ENCODE assay signal across 8 mouse cellular contexts in the genomic region with DNA sequence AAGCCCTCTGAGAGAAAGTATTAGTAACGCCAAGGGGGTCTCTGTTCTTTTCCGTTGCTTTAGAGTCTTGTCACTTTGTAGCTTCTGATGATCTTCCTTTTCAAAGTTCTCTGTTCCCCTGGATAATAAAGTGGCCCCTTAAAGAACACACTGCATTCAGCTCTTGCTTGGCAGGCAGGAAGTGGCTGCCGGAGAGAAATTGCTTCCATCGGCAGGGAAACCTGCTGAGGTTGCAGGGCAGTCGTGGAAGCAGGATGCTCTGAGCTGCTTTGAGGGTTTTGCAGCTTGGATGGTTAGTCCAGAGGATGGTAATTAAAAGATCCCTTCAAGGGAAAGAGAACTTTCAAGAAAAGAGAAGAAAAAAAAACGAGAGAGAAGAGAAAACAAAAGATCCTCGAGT. TPM values are rescaled to one million over a fixed set of nuclear protein-coding genes. Genes with fewer than 3 reads are reported as not detected.
DNase-seq lines count a peak whose midpoint lies in the region; ATAC-seq lines count a peak whose summit lies in the region.
"Had no signal": no experiment of that assay in that cellular context is flagged by ENCODE, and none has a peak within 500 bp of the region (broad histone marks: within the 10 kb centered on the region; RNA-seq: fewer than 3 reads in every experiment).

No protein-coding gene starts in this region.

- H3K27ac ChIP-seq in hindbrain, embryonic 14.5 days = no peak overlapping the region

- peak; percentile 32 for DNase-seq in layer of hippocampus, adult 11-12 months (ENCODE audit: low spot score)
- no peak for DNase-seq in layer of hippocampus, adult 18-20 months (ENCODE audit: low spot score in 2 of 2)
- DNase-seq in brain, adult 2 months (ENCODE audit: low read depth, low spot score) = peak; percentile 48
- peak; percentile 4 for DNase-seq in embryo, embryonic 9.5 days (ENCODE audit: extremely low spot score)
- DNase-seq in kidney, postnatal 14 days = peak; percentile 12
- DNase-seq in testis, postnatal 10 days (ENCODE audit: low spot score) = no peak
- DNase-seq in hindbrain, embryonic 14.5 days (ENCODE audit: low spot score) = no peak
- DNase-seq: midbrain, embryonic 14.5 days had no signal

- WGBS in hindbrain, embryonic 14.5 days = 49% methylated on average over 7 of the region's 7 CpGs

- no peak overlapping the region for H3K4me3 ChIP-seq in hindbrain, embryonic 14.5 days (replicated peaks; ENCODE audit: low read length)

- ATAC-seq in hindbrain, embryonic 14.5 days (ENCODE audit: low FRiP score) = no peak

- H3K27me3 ChIP-seq in hindbrain, embryonic 14.5 days (ENCODE audit: control insufficient read depth, insufficient read depth, low read length) = no peaks in the 10 kb centered on the region

- H3K4me2 ChIP-seq in hindbrain, embryonic 14.5 days (replicated peaks) = no peak overlapping the region

- no peak overlapping the region for H3K9ac ChIP-seq in hindbrain, embryonic 14.5 days

- H3K36me3 ChIP-seq in hindbrain, embryonic 14.5 days (replicated peaks; ENCODE audit: control insufficient read depth, insufficient read depth) = no peaks in the 10 kb centered on the region

- H3K9me3 ChIP-seq in hindbrain, embryonic 14.5 days (ENCODE audit: control insufficient read depth, low read length) = no peaks in the 10 kb centered on the region

- no peaks in the 10 kb centered on the region for H3K4me1 ChIP-seq in hindbrain, embryonic 14.5 days (replicated peaks; ENCODE audit: control insufficient read depth, insufficient read depth, low read length)

RNA-seq across cellular contexts. Expression of a gene that starts 33.3 kb away (rescaled TPM):
- total RNA-seq in layer of hippocampus, adult 18-20 months (2021) = 10 to 100 TPM; 58.0 to 58.7 TPM
- 28.9 and 30.4 TPM in 2 replicates for polyA plus RNA-seq in hindbrain, embryonic 14.5 days (2014; fragmentation: Nextera tagmentation; extraction: Ambion mirVana)

Comparison
In these comparisons a context has a peak if more than half of its experiments do, and no peak if none do; other contexts are left out.
1. DNase-seq: peak in layer of hippocampus, adult 11-12 months (single experiment), brain, adult 2 months (single experiment), embryo, embryonic 9.5 days (single experiment) and kidney, postnatal 14 days (single experiment); none in layer of hippocampus, adult 18-20 months (0 of 2), testis, postnatal 10 days (single experiment) and hindbrain, embryonic 14.5 days (single experiment).